Mouse (Mus musculus) ES-E14 (cell line): ENCODE results near the gene Irf4. TPM values are rescaled to one million over a fixed set of nuclear protein-coding genes. Genes with fewer than 3 reads are reported as not detected.

Experiments
- DNase-seq: peaks from one replicate; pipeline ENCODE4 v3.0.0-alpha.2; 2013; ENCODE audit warnings: low read depth, low spot score
- H3K27ac ChIP-seq: 2 replicates; pipeline ENCODE4 v1.5.1; 2012; ENCODE audit warnings: low read depth, mild to moderate bottlenecking, low read length, moderate library complexity, mixed read lengths; ENCODE audit not compliant: poor library complexity, insufficient read depth, severe bottlenecking
- H3K36me3 ChIP-seq: 2 replicates; pipeline ENCODE4 v1.6.1; 2012; ENCODE audit warnings: mild to moderate bottlenecking, low read length, moderate library complexity, mixed read lengths; ENCODE audit not compliant: control insufficient read depth, poor library complexity, insufficient read depth, severe bottlenecking
- H3K4me1 ChIP-seq, 2 experiments: fragments of 150-350 bp in 1 of 2; sonication (generic) in 1 of 2; 2 replicates each; pipeline ENCODE4 v1.6.1; 2012; ENCODE audit warnings: low read length in 2 of 2, mild to moderate bottlenecking in 1 of 2, mixed read lengths in 1 of 2; ENCODE audit not compliant: control insufficient read depth in 2 of 2, insufficient read depth in 2 of 2, poor library complexity in 1 of 2
- H3K4me3 ChIP-seq, 2 experiments: fragments of 150-350 bp in 1 of 2; sonication (generic) in 1 of 2; 2 replicates each; pipeline ENCODE4 v1.5.1; 2012; ENCODE audit warnings: low read length in 2 of 2, low read depth in 1 of 2, mild to moderate bottlenecking in 1 of 2, mixed read lengths in 1 of 2; ENCODE audit not compliant: insufficient read depth in 1 of 2, poor library complexity in 1 of 2, severe bottlenecking in 1 of 2
- H3K9ac ChIP-seq: 2 replicates; pipeline ENCODE4 v1.6.1; 2012; ENCODE audit warnings: low read depth, mild to moderate bottlenecking, low read length, mixed read lengths; ENCODE audit not compliant: poor library complexity, insufficient read depth, severe bottlenecking
- H3K9me3 ChIP-seq: fragments of 150-350 bp; sonication (generic); 2 replicates; pipeline ENCODE4 v1.6.1; 2012; ENCODE audit warnings: low read depth, mild to moderate bottlenecking, low read length; ENCODE audit not compliant: control insufficient read depth, insufficient read depth
- CHD2 ChIP-seq: IDR thresholded peaks from 2 replicates; pipeline ENCODE4 v1.6.1; 2014; ENCODE audit warnings: mild to moderate bottlenecking, low read depth, low read length, inconsistent platforms
- HCFC1 ChIP-seq: IDR thresholded peaks from 2 replicates; pipeline ENCODE4 v1.6.1; 2012; ENCODE audit warnings: low read length, inconsistent platforms, borderline replicate concordance; ENCODE audit not compliant: insufficient read depth
- MAFK ChIP-seq: IDR thresholded peaks from 2 replicates; pipeline ENCODE4 v1.6.1; 2014; ENCODE audit warnings: mild to moderate bottlenecking, low read depth, low read length, inconsistent platforms; ENCODE audit not compliant: insufficient read depth
- ZC3H11A ChIP-seq: IDR thresholded peaks from 2 replicates; pipeline ENCODE4 v1.6.1; 2012; ENCODE audit warnings: low read depth, mild to moderate bottlenecking, inconsistent platforms, low read length, borderline replicate concordance
- ZNF384 ChIP-seq: IDR thresholded peaks from 2 replicates; pipeline ENCODE4 v1.6.1; 2012; ENCODE audit warnings: low read depth, low read length, inconsistent platforms
- in situ Hi-C, 2 experiments: fragments of 600-800 bp; cut with MboI; formaldehyde crosslinking; loops; one replicate each; pipeline ENCODE4 v1.15.1; 2025; ENCODE audit warnings: low sequenced_read_pairs in 2 of 2, inconsistent platforms in 1 of 2; ENCODE audit not compliant: unreplicated experiment in 2 of 2
- total RNA-seq: library from RNA; depleted of rRNA; stranded (reverse); fragments of 300-350 nt; gene quantifications from 2 replicates; pipeline ENCODE4 v1.2.3, GENCODE M21; 2012

Gene Irf4
- total RNA-seq, 1 experiment: 0.45 TPM

GRCm38 (mm10) chr13:30750461-30751303 lies 1.7 kb downstream of the Irf4 start:
- peaks cover 0 to 5% of the 10 kb centered on the region in 2 experiments; a peak in 1 of 4 replicates for H3K4me1 ChIP-seq
- no peaks in the 10 kb centered on the region for H3K36me3 ChIP-seq
- peak overlapping the region; percentile 32 to 55; a peak in 2 of 4 replicates for H3K4me3 ChIP-seq
- no peak overlapping the region for H3K9ac ChIP-seq
- in situ Hi-C loops: no loop called here
- no peaks in the 10 kb centered on the region for H3K9me3 ChIP-seq
- TF ChIP-seq HCFC1 (no peak), ZNF384 (no peak), MAFK (no peak), ZC3H11A (no peak), CHD2 (no peak)
- no peak overlapping the region for H3K27ac ChIP-seq
- no peak for DNase-seq

- Histone ChIP-seq H3K4me3 (no peak overlapping the region), H3K9ac (no peak overlapping the region), H3K4me1 (peaks cover 0 to 5% of the 10 kb centered on the region in 2 experiments; a peak in 1 of 4 replicates), H3K27ac (no peak overlapping the region), H3K36me3 (no peaks in the 10 kb centered on the region), H3K9me3 (no peaks in the 10 kb centered on the region)
- no peak for DNase-seq
- in situ Hi-C loops: no loop called here
- no peak for TF ChIP-seq CHD2
- no peak for TF ChIP-seq ZNF384
- no peak for TF ChIP-seq HCFC1
- TF ChIP-seq ZC3H11A: no peak
- TF ChIP-seq MAFK: no peak
These were observed 2.2 kb downstream of the Irf4 start for GRCm38 (mm10) chr13:30751304-30751580.

DNA sequence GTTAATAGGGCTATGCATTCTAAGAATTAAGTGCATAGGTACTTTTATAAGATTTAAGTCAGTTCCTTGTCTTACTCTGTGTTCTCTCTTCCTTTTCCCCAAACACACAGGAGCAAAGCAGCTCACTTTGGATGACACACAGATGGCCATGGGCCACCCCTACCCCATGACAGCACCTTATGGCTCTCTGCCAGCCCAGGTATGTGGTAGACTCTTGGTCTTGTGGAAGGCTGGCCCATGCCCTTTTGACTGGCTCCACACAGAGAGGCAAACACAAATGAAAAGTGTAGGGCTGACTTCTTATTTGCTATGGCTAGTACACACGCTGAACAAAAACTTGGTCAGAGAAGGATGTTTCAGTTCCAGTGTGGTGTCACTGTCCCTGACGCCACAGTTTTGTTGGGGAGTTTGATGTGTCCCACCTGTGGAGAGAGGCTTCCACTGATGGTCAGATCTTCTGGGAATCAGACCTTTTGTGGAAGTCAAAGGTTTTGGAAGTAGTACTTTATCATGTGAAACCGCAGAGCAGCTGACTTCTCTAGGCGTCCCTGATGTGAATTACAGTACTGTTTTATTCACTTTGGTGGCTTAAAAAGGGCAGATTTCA lies 3.7 kb downstream of the Irf4 start:
- H3K9me3 ChIP-seq: no peaks in the 10 kb centered on the region
- no peaks in the 10 kb centered on the region for H3K36me3 ChIP-seq
- no peak overlapping the region for H3K4me3 ChIP-seq
- no peak overlapping the region for H3K27ac ChIP-seq
- no peak overlapping the region for H3K9ac ChIP-seq
- H3K4me1 ChIP-seq: peaks cover 0 to 5% of the 10 kb centered on the region in 2 experiments; a peak in 1 of 4 replicates
- DNase-seq: no peak
- TF ChIP-seq CHD2: no peak
- no peak for TF ChIP-seq MAFK
- in situ Hi-C loops: no loop called here

DNA sequence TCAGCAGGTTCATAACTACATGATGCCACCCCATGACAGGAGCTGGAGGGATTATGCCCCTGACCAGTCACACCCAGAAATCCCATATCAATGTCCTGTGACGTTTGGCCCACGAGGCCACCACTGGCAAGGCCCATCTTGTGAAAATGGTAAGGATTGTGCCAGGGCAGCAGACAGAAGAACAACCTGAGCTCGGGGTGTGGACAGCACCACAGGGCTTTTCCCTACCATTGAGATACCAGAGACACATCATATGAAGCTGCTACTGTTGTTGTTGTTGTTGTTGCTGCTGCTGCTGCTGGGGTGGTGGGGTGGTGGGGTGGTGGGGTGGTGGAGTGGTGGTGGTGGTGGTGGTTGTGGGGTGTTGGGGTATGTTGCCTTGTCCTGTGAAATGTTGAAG lies 4.4 kb downstream of the Irf4 start:
- Histone ChIP-seq H3K4me1 (peaks cover 0 to 5% of the 10 kb centered on the region in 2 experiments; a peak in 1 of 4 replicates), H3K27ac (no peak overlapping the region), H3K9ac (no peak overlapping the region), H3K36me3 (no peaks in the 10 kb centered on the region), H3K4me3 (no peak overlapping the region), H3K9me3 (no peaks in the 10 kb centered on the region)
- no peak for DNase-seq
- in situ Hi-C loops: no loop called here
- TF ChIP-seq HCFC1 (no peak), CHD2 (no peak), MAFK (no peak), ZNF384 (no peak), ZC3H11A (no peak)

DNA sequence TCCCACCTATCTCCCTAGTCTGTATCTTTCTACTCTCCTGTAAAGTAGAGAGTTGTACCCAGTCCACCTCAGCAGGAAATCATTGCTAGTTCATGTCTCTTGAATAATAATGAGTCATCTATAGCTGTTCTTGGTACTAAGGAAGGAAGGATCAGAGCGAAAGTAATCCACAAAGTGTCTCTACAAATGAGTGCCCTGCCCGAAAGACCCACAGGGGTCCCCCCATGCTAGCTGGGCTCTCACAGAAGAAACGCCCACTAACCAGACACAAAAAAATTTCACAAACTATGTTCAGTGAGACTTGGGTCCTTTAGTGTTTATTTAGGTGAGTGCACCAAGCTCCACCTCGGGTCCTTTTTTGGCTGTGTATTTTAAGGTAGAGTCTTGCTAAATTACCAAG lies 5.0 kb downstream of the Irf4 start:
- Histone ChIP-seq H3K27ac (no peak overlapping the region), H3K4me1 (peaks cover 0 to 5% of the 10 kb centered on the region in 2 experiments; a peak in 1 of 4 replicates), H3K36me3 (no peaks in the 10 kb centered on the region), H3K9me3 (no peaks in the 10 kb centered on the region), H3K9ac (no peak overlapping the region), H3K4me3 (no peak overlapping the region)
- TF ChIP-seq ZC3H11A (no peak), CHD2 (no peak), HCFC1 (no peak), MAFK (no peak), ZNF384 (no peak)
- no peak for DNase-seq
- in situ Hi-C loops: no loop called here
